Mouse (Mus musculus): ENCODE results near the gene Nin. TPM values are rescaled to one million over a fixed set of nuclear protein-coding genes. Genes with fewer than 3 reads are reported as not detected.

Nin gene
- total RNA-seq, 4 experiments from 2014 or later = 55.3 to 67.9 (median 64.0) TPM

- DNase-seq (ENCODE audit: low spot score in 2 of 2) = no peak
Observed at GRCm38 (mm10) chr12:70119552-70119951, 6.0 kb upstream of the Nin start.

GRCm38 (mm10) chr12:70118721-70119345 is 5.3 kb upstream of the Nin start:
- peak in 1 of 2 experiments; percentile 82 for DNase-seq (ENCODE audit: low spot score in 2 of 2)

GRCm38 (mm10) chr12:70117146-70117545 is 3.6 kb upstream of the Nin start:
- no peak for DNase-seq (ENCODE audit: low spot score in 2 of 2)

GRCm38 (mm10) chr12:70112090-70112383 is 1.5 kb downstream of the Nin start:
- no peak for DNase-seq (ENCODE audit: low spot score in 2 of 2)

GRCm38 (mm10) chr12:70111367-70112089 is 2.0 kb downstream of the Nin start:
- DNase-seq (ENCODE audit: low spot score in 2 of 2) = peak; percentile 61 to 73

GRCm38 (mm10) chr12:70111117-70111366 is 2.5 kb downstream of the Nin start:
- DNase-seq (ENCODE audit: low spot score in 2 of 2) = peak in 1 of 2 experiments; percentile 54

- peak in 1 of 2 experiments; percentile 63 for DNase-seq (ENCODE audit: low spot score in 2 of 2)
Observed at GRCm38 (mm10) chr12:70110375-70111116, 3.0 kb downstream of the Nin start.

- DNase-seq (ENCODE audit: low spot score in 2 of 2) = no peak
Observed at GRCm38 (mm10) chr12:70109921-70110320, 3.6 kb downstream of the Nin start.

GRCm38 (mm10) chr12:70108104-70108503 is 5.4 kb downstream of the Nin start:
- no peak for DNase-seq (ENCODE audit: low spot score in 2 of 2)

GRCm38 (mm10) chr12:70106508-70106907 is 7.0 kb downstream of the Nin start:
- no peak for DNase-seq (ENCODE audit: low spot score in 2 of 2)

- no peak for DNase-seq (ENCODE audit: low spot score in 2 of 2)
Observed at GRCm38 (mm10) chr12:70105885-70106284, 7.6 kb downstream of the Nin start.

- DNase-seq (ENCODE audit: low spot score in 2 of 2) = no peak
Observed at GRCm38 (mm10) chr12:70104776-70105420, 8.6 kb downstream of the Nin start.

GRCm38 (mm10) chr12:70104199-70104598 is 9.3 kb downstream of the Nin start:
- DNase-seq (ENCODE audit: low spot score in 2 of 2) = no peak

- no peak for DNase-seq (ENCODE audit: low spot score in 2 of 2)
Observed at GRCm38 (mm10) chr12:70103257-70103656, 10.3 kb downstream of the Nin start.

- no peak for DNase-seq (ENCODE audit: low spot score in 2 of 2)
Observed at GRCm38 (mm10) chr12:70102426-70102825, 11.1 kb downstream of the Nin start.

- DNase-seq (ENCODE audit: low spot score in 2 of 2) = no peak
Observed at GRCm38 (mm10) chr12:70101823-70102222, 11.7 kb downstream of the Nin start.

- no peak for DNase-seq (ENCODE audit: low spot score in 2 of 2)
Observed at GRCm38 (mm10) chr12:70097901-70098300, 15.6 kb downstream of the Nin start.

- DNase-seq (ENCODE audit: low spot score in 2 of 2) = no peak
Observed at GRCm38 (mm10) chr12:70097316-70097715, 16.2 kb downstream of the Nin start.

- DNase-seq (ENCODE audit: low spot score in 2 of 2) = no peak
Observed at GRCm38 (mm10) chr12:70093266-70093893, 20.1 kb downstream of the Nin start.

GRCm38 (mm10) chr12:70088297-70088696 is 25.2 kb downstream of the Nin start:
- no peak for DNase-seq (ENCODE audit: low spot score in 2 of 2)

GRCm38 (mm10) chr12:70085351-70085750 is 28.2 kb downstream of the Nin start:
- no peak for DNase-seq (ENCODE audit: low spot score in 2 of 2)

- no peak for DNase-seq (ENCODE audit: low spot score in 2 of 2)
Observed at GRCm38 (mm10) chr12:70084198-70084597, 29.3 kb downstream of the Nin start.
